Mouse (Mus musculus) embryonic facial prominence, embryonic 11.5 days (tissue): ENCODE results near the gene Mrps15. TPM values are rescaled to one million over a fixed set of nuclear protein-coding genes. Genes with fewer than 3 reads are reported as not detected.

Experiments used
- ATAC-seq: fragments of 200-750 bp; cut with Nextera tagmentation; replicated peaks from 2 replicates; pipeline ENCODE4 v1.8.0; 2017; ENCODE audit warnings: low read depth; ENCODE audit not compliant: insufficient number of reproducible peaks, low FRiP score, low TSS enrichment
- DNase-seq: peaks from one replicate; pipeline ENCODE4 v3.0.0-alpha.2; 2015; ENCODE audit warnings: low spot score
- H3K27ac ChIP-seq: fragments of 300-500 bp; sonication (generic); replicated peaks from 2 replicates; pipeline ENCODE4 v1.5.1; 2014; ENCODE audit warnings: mild to moderate bottlenecking, low read depth, low read length, control low read depth
- H3K27me3 ChIP-seq: fragments of 300-500 bp; sonication (generic); 2 replicates; pipeline ENCODE4 v1.6.1; 2014; ENCODE audit warnings: mild to moderate bottlenecking, low read length, moderate library complexity, mixed read lengths; ENCODE audit not compliant: control insufficient read depth, insufficient read depth
- H3K36me3 ChIP-seq: fragments of 300-500 bp; sonication (generic); replicated peaks from 2 replicates; pipeline ENCODE4 v1.6.1; 2014; ENCODE audit warnings: low read depth, mild to moderate bottlenecking, low read length, moderate library complexity, mixed read lengths; ENCODE audit not compliant: control insufficient read depth, insufficient read depth
- H3K4me1 ChIP-seq: fragments of 300-500 bp; sonication (generic); 2 replicates; pipeline ENCODE4 v1.6.1; 2014; ENCODE audit warnings: low read length, mixed read lengths; ENCODE audit not compliant: control insufficient read depth, insufficient read depth
- H3K4me2 ChIP-seq: fragments of 300-500 bp; sonication (generic); 2 replicates; pipeline ENCODE4 v1.6.1; 2014; ENCODE audit warnings: low read depth, mild to moderate bottlenecking, control low read depth, low read length, moderate library complexity
- H3K4me3 ChIP-seq: fragments of 300-500 bp; sonication (generic); 2 replicates; pipeline ENCODE4 v1.5.1; 2014; ENCODE audit warnings: low read depth, low read length, control low read depth
- H3K9ac ChIP-seq: fragments of 300-500 bp; sonication (generic); replicated peaks from 2 replicates; pipeline ENCODE4 v1.6.1; 2014; ENCODE audit warnings: mild to moderate bottlenecking, control low read depth, low read length
- H3K9me3 ChIP-seq: fragments of 300-500 bp; sonication (generic); replicated peaks from 2 replicates; pipeline ENCODE4 v1.6.1; 2016; ENCODE audit warnings: mild to moderate bottlenecking, low read length, inconsistent platforms, mixed read lengths; ENCODE audit not compliant: control insufficient read depth
- WGBS: fragments of 180-500 bp; shearing (Covaris S2); extraction: QIAGEN DNeasy Blood & Tissue Kit; methylation state at CpG from one replicate; pipeline ENCODE4 v1.1.7; 2014; 5-methylcytosine and 5-hydroxymethylcytosine counted together
- polyA plus RNA-seq: library from polyadenylated mRNA; unstranded; fragments of >200 nt; fragmentation: Nextera tagmentation; extraction: Ambion mirVana; gene quantifications from 2 replicates; pipeline ENCODE4 v1.2.1, GENCODE M21; 2014

Mrps15 gene
- polyA plus RNA-seq, 1 experiment from 2014 or later: 177 TPM

GRCm38 (mm10) chr4:126058997-126059362 lies 12.3 kb downstream of the Mrps15 start:
- peak overlapping the region; percentile 51 for H3K9ac ChIP-seq
- ATAC-seq (no peak), DNase-seq (no peak)
- no peak overlapping the region for H3K27ac ChIP-seq
- 42% methylated on average over 9 of the region's 9 CpGs for WGBS
- no peaks in the 10 kb centered on the region for H3K4me1 ChIP-seq
- H3K4me3 ChIP-seq: peak overlapping the region; percentile 42
- peaks cover 4% of the 10 kb centered on the region for H3K36me3 ChIP-seq
- H3K27me3 ChIP-seq: no peaks in the 10 kb centered on the region
- peak overlapping the region; percentile 55 for H3K4me2 ChIP-seq
- no peaks in the 10 kb centered on the region for H3K9me3 ChIP-seq

- ATAC-seq (no peak), DNase-seq (no peak)
- no peak overlapping the region for H3K27ac ChIP-seq
- no peak overlapping the region for H3K4me3 ChIP-seq
- H3K27me3 ChIP-seq: no peaks in the 10 kb centered on the region
- no peaks in the 10 kb centered on the region for H3K9me3 ChIP-seq
- H3K4me1 ChIP-seq: no peaks in the 10 kb centered on the region
- WGBS: 18% methylated on average over 1 of the region's 1 CpGs
- no peak overlapping the region for H3K4me2 ChIP-seq
- H3K9ac ChIP-seq: no peak overlapping the region
- H3K36me3 ChIP-seq: no peaks in the 10 kb centered on the region
Measured at GRCm38 (mm10) chr4:126062856-126063255, 16.1 kb downstream of the Mrps15 start.

DNA sequence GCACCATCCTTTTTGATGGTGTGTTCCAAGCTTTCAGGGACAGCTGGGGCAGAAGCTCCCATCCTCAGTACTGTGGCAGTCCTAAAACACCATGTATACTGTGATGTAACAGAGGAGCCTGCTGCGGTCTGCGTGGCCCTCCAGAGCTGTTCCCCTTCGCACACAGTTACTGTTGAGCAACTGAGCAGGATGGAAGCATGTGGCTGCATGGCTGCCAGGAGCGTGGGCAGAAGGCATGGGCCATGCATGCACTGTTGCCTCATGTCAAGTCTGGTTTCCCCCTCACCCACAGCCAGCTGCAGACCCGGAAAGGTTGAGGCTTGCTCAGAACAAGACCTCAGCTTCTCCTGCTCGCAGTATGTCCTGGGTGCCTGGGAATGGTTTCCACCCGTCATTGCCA lies 18.5 kb downstream of the Mrps15 start:
- no peak overlapping the region for H3K4me2 ChIP-seq
- no peaks in the 10 kb centered on the region for H3K4me1 ChIP-seq
- 87% methylated on average over 7 of the region's 7 CpGs for WGBS
- no peak for ATAC-seq
- no peaks in the 10 kb centered on the region for H3K36me3 ChIP-seq
- no peaks in the 10 kb centered on the region for H3K9me3 ChIP-seq
- no peak overlapping the region for H3K4me3 ChIP-seq
- H3K27me3 ChIP-seq: no peaks in the 10 kb centered on the region
- no peak overlapping the region for H3K9ac ChIP-seq
- no peak overlapping the region for H3K27ac ChIP-seq
- DNase-seq: no peak

DNA sequence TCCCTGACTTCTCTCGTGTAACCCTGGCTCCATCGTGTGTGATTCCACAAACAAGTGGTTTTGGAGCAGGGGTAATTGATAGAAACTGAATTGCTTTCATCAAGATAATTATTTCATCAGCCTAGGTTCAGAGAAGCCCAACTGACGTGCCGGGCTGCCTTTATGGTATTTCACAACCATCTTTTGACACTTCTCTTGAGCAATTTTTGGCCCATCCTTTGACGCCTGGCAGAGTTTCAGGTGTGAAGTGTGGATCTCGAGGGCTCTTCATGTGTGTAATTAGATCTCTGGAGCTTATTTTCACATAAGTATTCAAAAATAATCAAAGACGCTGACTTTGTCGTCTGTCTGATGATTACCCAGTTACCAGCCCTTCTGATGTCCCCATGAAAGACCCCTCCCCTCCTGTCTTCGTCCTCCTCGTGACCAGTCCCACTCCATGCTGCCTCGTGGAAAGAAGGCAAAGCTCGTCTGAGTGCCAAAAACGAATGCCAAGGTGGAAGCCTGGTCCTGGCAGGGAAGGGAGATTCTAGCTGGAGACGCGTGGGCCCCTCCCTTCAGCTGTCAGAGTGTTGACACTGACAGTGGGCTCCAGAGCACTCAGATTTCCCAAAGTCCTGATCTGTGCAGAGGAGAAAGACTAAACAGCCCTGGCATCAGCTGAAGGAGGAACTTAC lies 20.8 kb downstream of the Mrps15 start:
- no peak overlapping the region for H3K9ac ChIP-seq
- H3K9me3 ChIP-seq: no peaks in the 10 kb centered on the region
- ATAC-seq: no peak
- 76% methylated on average over 15 of the region's 15 CpGs for WGBS
- no peaks in the 10 kb centered on the region for H3K27me3 ChIP-seq
- H3K27ac ChIP-seq: no peak overlapping the region
- no peaks in the 10 kb centered on the region for H3K4me1 ChIP-seq
- no peaks in the 10 kb centered on the region for H3K36me3 ChIP-seq
- H3K4me3 ChIP-seq: no peak overlapping the region
- no peak for DNase-seq
- H3K4me2 ChIP-seq: no peak overlapping the region

DNA sequence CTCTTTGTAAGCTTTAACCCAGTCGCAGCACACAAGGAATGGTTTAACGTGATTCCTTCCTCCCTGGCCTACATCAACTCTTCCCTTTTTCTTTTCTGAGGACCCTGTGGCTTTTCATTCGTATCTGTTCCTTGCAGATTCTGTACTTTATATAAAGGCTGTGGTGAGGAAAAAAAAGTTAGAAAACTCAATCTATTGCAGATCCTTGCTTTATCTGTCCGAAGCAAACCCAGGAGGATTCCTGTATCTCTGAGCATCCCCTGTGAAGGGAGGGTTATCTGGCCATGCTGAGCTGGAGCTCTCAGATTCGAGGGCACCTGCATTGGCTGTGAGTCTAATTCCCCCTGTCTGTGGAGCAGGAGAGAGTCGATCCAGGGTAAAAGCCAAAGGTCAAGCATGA lies 22.1 kb downstream of the Mrps15 start:
- H3K27ac ChIP-seq: no peak overlapping the region
- H3K4me1 ChIP-seq: no peaks in the 10 kb centered on the region
- no peaks in the 10 kb centered on the region for H3K9me3 ChIP-seq
- no peak overlapping the region for H3K9ac ChIP-seq
- DNase-seq (no peak), ATAC-seq (no peak)
- no peak overlapping the region for H3K4me2 ChIP-seq
- no peaks in the 10 kb centered on the region for H3K36me3 ChIP-seq
- H3K27me3 ChIP-seq: no peaks in the 10 kb centered on the region
- H3K4me3 ChIP-seq: no peak overlapping the region
- 87% methylated on average over 6 of the region's 6 CpGs for WGBS

DNA sequence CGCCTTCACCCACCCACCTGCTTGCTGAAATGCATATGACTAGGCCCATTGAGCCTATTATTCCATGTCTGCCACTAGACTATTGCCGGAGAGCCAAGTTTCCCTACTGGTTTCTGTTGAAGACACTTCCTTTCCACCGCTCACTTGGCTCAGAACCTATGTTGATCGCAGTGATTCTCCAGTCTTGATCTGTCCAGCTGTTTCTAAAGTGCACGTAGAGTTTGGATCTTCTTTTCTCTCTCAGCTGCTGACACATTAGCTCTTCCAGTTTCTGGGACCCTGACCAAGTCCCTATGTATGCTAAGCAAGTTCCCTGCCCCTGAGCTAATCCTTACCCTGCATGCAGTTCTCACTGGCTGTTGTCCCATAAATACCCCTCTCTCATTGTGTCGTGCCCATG lies 31.1 kb downstream of the Mrps15 start:
- H3K27me3 ChIP-seq: no peaks in the 10 kb centered on the region
- ATAC-seq: no peak
- no peak overlapping the region for H3K9ac ChIP-seq
- WGBS: 80% methylated on average over 6 of the region's 6 CpGs
- no peaks in the 10 kb centered on the region for H3K4me1 ChIP-seq
- no peak for DNase-seq
- H3K27ac ChIP-seq: no peak overlapping the region
- H3K4me3 ChIP-seq: no peak overlapping the region
- no peak overlapping the region for H3K4me2 ChIP-seq
- no peaks in the 10 kb centered on the region for H3K36me3 ChIP-seq
- H3K9me3 ChIP-seq: no peaks in the 10 kb centered on the region

DNA sequence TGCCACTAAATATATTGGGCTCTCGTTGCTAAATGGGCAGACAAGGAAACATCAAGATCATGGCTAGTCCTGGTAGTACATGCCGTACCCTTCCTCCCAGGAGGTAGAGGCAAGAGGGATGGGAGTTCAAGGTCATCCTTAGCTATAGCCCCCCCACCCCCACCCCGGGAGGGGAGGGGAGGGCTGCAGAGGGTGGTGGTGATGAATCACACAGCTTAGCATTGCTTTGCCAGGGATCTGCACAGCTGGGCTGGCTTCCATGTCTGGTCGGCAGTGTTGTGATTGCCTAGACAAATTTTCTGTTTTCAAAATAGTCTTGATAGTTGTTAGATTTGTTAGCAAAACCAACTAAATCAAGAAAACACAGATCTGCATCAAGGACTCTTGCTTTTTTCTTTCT lies 32.5 kb downstream of the Mrps15 start:
- H3K4me2 ChIP-seq: no peak overlapping the region
- H3K4me3 ChIP-seq: no peak overlapping the region
- no peak overlapping the region; the same call in 1 of the 2 replicates for H3K9ac ChIP-seq
- H3K4me1 ChIP-seq: no peaks in the 10 kb centered on the region
- no peaks in the 10 kb centered on the region for H3K36me3 ChIP-seq
- DNase-seq (no peak), ATAC-seq (no peak)
- no peaks in the 10 kb centered on the region for H3K27me3 ChIP-seq
- WGBS: 79% methylated on average over 4 of the region's 4 CpGs
- H3K9me3 ChIP-seq: no peaks in the 10 kb centered on the region
- no peak overlapping the region for H3K27ac ChIP-seq

DNA sequence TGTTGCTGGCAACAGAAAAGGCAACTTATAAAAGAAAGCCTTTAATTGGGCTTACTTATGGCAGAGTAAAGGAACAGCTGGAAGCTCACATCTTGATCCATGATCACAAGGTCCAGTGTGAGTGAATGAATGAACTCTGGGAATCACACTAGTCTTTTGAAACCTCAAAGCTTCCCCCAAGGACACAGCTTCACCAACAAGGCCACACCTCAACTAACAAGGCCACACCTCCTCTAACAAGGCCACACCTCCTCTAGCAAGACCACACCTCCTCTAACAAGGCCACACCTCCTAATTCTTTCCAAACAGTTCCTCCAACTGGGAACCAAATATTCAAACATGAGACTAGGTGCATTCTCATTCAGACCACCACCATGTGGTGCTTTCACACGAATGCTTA lies 34.9 kb downstream of the Mrps15 start:
- no peaks in the 10 kb centered on the region for H3K27me3 ChIP-seq
- no peaks in the 10 kb centered on the region for H3K9me3 ChIP-seq
- 88% methylated on average over 1 of the region's 1 CpGs for whole genome bisulfite sequencing
- no peak overlapping the region for H3K4me2 ChIP-seq
- H3K4me3 ChIP-seq: no peak overlapping the region
- DNase-seq (no peak), ATAC-seq (no peak)
- H3K36me3 ChIP-seq: no peaks in the 10 kb centered on the region
- H3K9ac ChIP-seq: no peak overlapping the region
- no peak overlapping the region for H3K27ac ChIP-seq
- no peaks in the 10 kb centered on the region for H3K4me1 ChIP-seq
